In the genomic region with DNA sequence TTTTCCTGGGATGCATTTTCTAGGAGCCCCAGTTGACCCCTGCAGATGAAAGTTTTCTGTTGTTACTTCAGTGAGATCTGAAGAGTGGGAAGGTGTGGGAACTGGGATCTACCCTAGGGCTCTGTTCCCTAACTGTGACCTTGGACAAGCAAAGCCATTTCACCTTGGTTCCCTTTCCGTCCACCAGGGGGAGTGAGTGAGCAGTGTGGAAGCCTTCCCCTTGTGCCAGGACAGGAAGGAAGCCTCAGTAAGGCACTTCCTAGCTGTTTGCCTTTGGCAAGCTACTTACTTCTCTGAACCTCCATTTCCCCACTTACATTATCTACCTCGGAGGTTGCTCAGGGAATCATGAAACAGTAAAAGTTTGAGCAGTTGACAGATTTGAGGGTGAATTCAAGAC, we compare ENCODE assay signal across 9 mouse cellular contexts. TPM values are rescaled to one million over a fixed set of nuclear protein-coding genes. Genes with fewer than 3 reads are reported as not detected.
DNase-seq lines count a peak whose midpoint lies in the region; ATAC-seq and TF ChIP-seq lines count a peak whose summit lies in the region.
"Had no signal": no experiment of that assay in that cellular context is flagged by ENCODE, and none has a peak within 500 bp of the region (broad histone marks: within the 10 kb centered on the region; RNA-seq: fewer than 3 reads in every experiment).

No protein-coding gene starts in this region.

- ATAC-seq in embryonic facial prominence, embryonic 14.5 days (ENCODE audit: low read depth), result no peak
- no peak for ATAC-seq in liver, embryonic 14.5 days (ENCODE audit: insufficient read depth)
- ATAC-seq in neutrophil, adult 5-6 weeks (ENCODE audit: extremely low read depth, insufficient number of reproducible peaks, low FRiP score, poor library complexity, severe bottlenecking), result peak; percentile 53; the same call in 1 of the 2 replicates

- no peaks in the 10 kb centered on the region for H3K27me3 ChIP-seq in embryonic facial prominence, embryonic 14.5 days (replicated peaks; ENCODE audit: control insufficient read depth, insufficient read depth, low read length)
- H3K27me3 ChIP-seq in liver, embryonic 14.5 days (ENCODE audit: control insufficient read depth, insufficient read depth, low read length), result no peaks in the 10 kb centered on the region

- H3K9me3 ChIP-seq in embryonic facial prominence, embryonic 14.5 days (ENCODE audit: control insufficient read depth, low read length), result no peaks in the 10 kb centered on the region
- no peaks in the 10 kb centered on the region for H3K9me3 ChIP-seq in liver, embryonic 14.5 days (ENCODE audit: control insufficient read depth, low read length)

- no peak overlapping the region for H3K9ac ChIP-seq in embryonic facial prominence, embryonic 14.5 days (ENCODE audit: low read depth, low read length)
- H3K9ac ChIP-seq in liver, embryonic 14.5 days (replicated peaks), result no peak overlapping the region

- intact Hi-C loops in heart, postnatal 36 days (cut with DNase I), result no loop called here

- H3K4me1 ChIP-seq in embryonic facial prominence, embryonic 14.5 days (ENCODE audit: control insufficient read depth, insufficient read depth, low read length), result 0 out of 2 replicates have a peak, but pooled peaks cover 4% of the 10 kb centered on the region
- no peaks in the 10 kb centered on the region for H3K4me1 ChIP-seq in liver, embryonic 14.5 days (replicated peaks; ENCODE audit: control insufficient read depth in 2 of 2, insufficient read depth in 2 of 2, low read length in 1 of 2)

- 17% methylated on average over 2 of the region's 2 CpGs for whole genome bisulfite sequencing in embryonic facial prominence, embryonic 14.5 days
- WGBS in liver, embryonic 14.5 days (ENCODE audit: insufficient replicate concordance), result 7% methylated on average over 2 of the region's 2 CpGs

- DNase-seq in ovary, postnatal 10 days (ENCODE audit: low spot score), result peak; percentile 36
- no peak for DNase-seq in ovary, adult 18-20 months (ENCODE audit: low spot score)
- DNase-seq in adrenal gland, postnatal 25 days, result peak; percentile 67
- peak; percentile 35 for DNase-seq in embryonic facial prominence, embryonic 14.5 days (ENCODE audit: low spot score)
- peak; percentile 39 to 58 for DNase-seq in heart, postnatal 36 days
- peak; percentile 31 to 46 (median 33) for DNase-seq in liver, embryonic 14.5 days (ENCODE audit: low read depth in 3 of 3, low spot score in 3 of 3)
- DNase-seq in thymus, postnatal 25 days, result peak; percentile 91

- H3K4me3 ChIP-seq in embryonic facial prominence, embryonic 14.5 days (ENCODE audit: low read depth, low read length), result no peak overlapping the region
- no peak overlapping the region for H3K4me3 ChIP-seq in liver, embryonic 14.5 days (ENCODE audit: insufficient read depth in 1 of 2, low read depth in 2 of 2, low read length in 2 of 2)

- H3K4me2 ChIP-seq in embryonic facial prominence, embryonic 14.5 days (ENCODE audit: low read depth, low read length), result no peak overlapping the region
- no peak overlapping the region for H3K4me2 ChIP-seq in liver, embryonic 14.5 days (ENCODE audit: low read depth)

- TF ChIP-seq EP300 in liver, embryonic 14.5 days (IDR thresholded peaks at IDR 0.05; ENCODE audit: low read depth), result no peak

- H3K27ac ChIP-seq in embryonic facial prominence, embryonic 14.5 days (replicated peaks; ENCODE audit: low read depth, low read length), result no peak overlapping the region
- H3K27ac ChIP-seq in liver, embryonic 14.5 days, result no peak overlapping the region
- H3K27ac ChIP-seq: macrophage had no signal

- no peaks in the 10 kb centered on the region for H3K36me3 ChIP-seq in embryonic facial prominence, embryonic 14.5 days (ENCODE audit: control insufficient read depth, insufficient read depth, low read length)
- H3K36me3 ChIP-seq in liver, embryonic 14.5 days (replicated peaks; ENCODE audit: control insufficient read depth, insufficient read depth, low read depth), result no peaks in the 10 kb centered on the region

- TF ChIP-seq CTCF in liver, embryonic 14.5 days (IDR thresholded peaks at IDR 0.05; ENCODE audit: low read depth), result peak; percentile 97

RNA-seq across cellular contexts. Expression of a gene that starts 59.0 kb away (rescaled TPM):
- total RNA-seq in adrenal gland, postnatal 25 days (2021), result not detected in 2 replicates
- 0.14 and 0.22 TPM in 2 replicates for polyA plus RNA-seq in embryonic facial prominence, embryonic 14.5 days (2014; fragmentation: Nextera tagmentation; extraction: Ambion mirVana)
- total RNA-seq in heart, postnatal 36 days (2021), result under 1 TPM in 1 of 2 experiments, not detected in 1; 0.11 TPM
- 0.11 and 0.16 TPM in 2 replicates for polyA plus RNA-seq in liver, embryonic 14.5 days (2012; rRNA removed)
- polyA plus RNA-seq in liver, embryonic 14.5 days (2014; fragmentation: Nextera tagmentation; extraction: Ambion mirVana), result 0.08 and 0.18 TPM in 2 replicates
- 12.8 and 15.0 TPM in 2 replicates for total RNA-seq in neutrophil, adult 5-6 weeks (2017)
- polyA plus RNA-seq: macrophage had no signal
